Mouse (Mus musculus): Measurements from ENCODE around the gene Mfsd4b1. TPM values are rescaled to one million over a fixed set of nuclear protein-coding genes. Genes with fewer than 3 reads are reported as not detected.
A peak's percentile ranks its signal among the peaks of the same experiment; 100 is the strongest.

The Mfsd4b1 gene
- polyA plus RNA-seq, 1 experiment, result not detected

DNA sequence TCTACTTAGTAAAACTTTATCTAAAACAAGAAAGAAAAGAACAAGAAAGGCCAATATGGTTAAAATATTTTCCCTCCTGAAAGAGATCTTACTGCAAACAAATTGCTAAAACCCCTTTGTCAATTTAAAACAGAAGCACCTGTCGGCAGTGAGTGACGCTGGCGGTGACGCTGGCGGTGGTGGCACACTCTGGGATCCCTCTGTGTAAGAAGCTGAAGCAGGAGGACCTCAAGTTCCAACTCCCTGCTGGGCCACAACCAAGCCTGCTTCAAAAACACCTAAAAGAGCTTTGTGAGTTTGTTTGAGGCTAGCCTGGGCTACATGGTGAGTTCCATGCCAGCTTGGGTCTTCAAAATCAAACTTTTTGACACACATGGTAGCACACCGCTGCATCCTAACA is 9.9 kb upstream of the Mfsd4b1 start:
- peaks cover 19% of the 10 kb centered on the region for H3K36me3 ChIP-seq (ENCODE audit: control insufficient read depth, insufficient read depth, low read length)
- TF ChIP-seq CTCF (IDR thresholded peaks at IDR 0.05; ENCODE audit: extremely low read depth, insufficient read length, insufficient replicate concordance, low read depth, low read length), result no peak
- TF ChIP-seq POLR2A (IDR thresholded peaks at IDR 0.05; ENCODE audit: low read depth, low read length), result no peak
- 94% methylated on average over 6 of the region's 6 CpGs for WGBS
- H3K27me3 ChIP-seq (ENCODE audit: control insufficient read depth, insufficient read depth, low read length), result no peaks in the 10 kb centered on the region
- no peaks in the 10 kb centered on the region for H3K4me1 ChIP-seq (ENCODE audit: control insufficient read depth, insufficient read depth, insufficient read length, low read length)
- H3K27ac ChIP-seq (ENCODE audit: insufficient read depth, low read depth, low read length), result no peak overlapping the region
- no peak overlapping the region for H3K4me3 ChIP-seq (ENCODE audit: low read depth, low read length)

- Histone ChIP-seq H3K4me3 (ENCODE audit: low read depth, low read length) (no peak overlapping the region), H3K4me1 (ENCODE audit: control insufficient read depth, insufficient read depth, insufficient read length, low read length) (no peaks in the 10 kb centered on the region), H3K27ac (ENCODE audit: insufficient read depth, low read depth, low read length) (no peak overlapping the region), H3K27me3 (ENCODE audit: control insufficient read depth, insufficient read depth, low read length) (no peaks in the 10 kb centered on the region), H3K36me3 (ENCODE audit: control insufficient read depth, insufficient read depth, low read length) (peaks cover 16% of the 10 kb centered on the region)
- WGBS, result 82% methylated on average over 2 of the region's 2 CpGs
- TF ChIP-seq CTCF (IDR thresholded peaks at IDR 0.05; ENCODE audit: extremely low read depth, insufficient read length, insufficient replicate concordance, low read depth, low read length) (no peak), POLR2A (IDR thresholded peaks at IDR 0.05; ENCODE audit: low read depth, low read length) (no peak)
Observed at GRCm38 (mm10) chr10:40032897-40033296, 7.8 kb upstream of the Mfsd4b1 start.

- 97% methylated on average over 6 of the region's 6 CpGs for WGBS
- Histone ChIP-seq H3K36me3 (ENCODE audit: control insufficient read depth, insufficient read depth, low read length) (peaks cover 11% of the 10 kb centered on the region), H3K4me1 (ENCODE audit: control insufficient read depth, insufficient read depth, insufficient read length, low read length) (no peaks in the 10 kb centered on the region), H3K27ac (ENCODE audit: insufficient read depth, low read depth, low read length) (no peak overlapping the region), H3K27me3 (ENCODE audit: control insufficient read depth, insufficient read depth, low read length) (no peaks in the 10 kb centered on the region), H3K4me3 (ENCODE audit: low read depth, low read length) (no peak overlapping the region)
- TF ChIP-seq POLR2A (IDR thresholded peaks at IDR 0.05; ENCODE audit: low read depth, low read length) (no peak), CTCF (IDR thresholded peaks at IDR 0.05; ENCODE audit: extremely low read depth, insufficient read length, insufficient replicate concordance, low read depth, low read length) (no peak)
Observed at GRCm38 (mm10) chr10:40030716-40031115, 5.6 kb upstream of the Mfsd4b1 start.

DNA sequence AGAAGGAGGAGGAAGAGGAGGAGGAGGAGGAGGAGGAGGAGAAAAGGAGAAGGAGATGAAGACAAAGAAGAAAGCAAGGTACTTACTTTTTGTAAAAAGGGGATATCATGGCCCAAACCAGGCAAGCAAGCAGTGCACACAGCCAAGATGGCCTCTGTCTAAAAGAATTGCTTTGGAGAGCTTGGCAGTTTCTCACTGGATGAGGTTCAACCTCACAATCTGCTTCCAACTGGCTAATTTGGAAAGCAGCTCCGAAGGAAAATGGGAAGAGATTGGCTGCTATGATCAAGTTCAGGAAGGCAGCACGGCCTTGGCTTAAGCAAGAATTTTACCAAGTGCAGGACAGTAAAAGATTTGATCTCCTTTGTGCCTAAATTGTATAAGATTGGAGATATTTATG is 4.5 kb upstream of the Mfsd4b1 start:
- TF ChIP-seq CTCF (IDR thresholded peaks at IDR 0.05; ENCODE audit: extremely low read depth, insufficient read length, insufficient replicate concordance, low read depth, low read length) (no peak), POLR2A (IDR thresholded peaks at IDR 0.05; ENCODE audit: low read depth, low read length) (no peak)
- H3K27ac ChIP-seq (ENCODE audit: insufficient read depth, low read depth, low read length), result no peak overlapping the region
- 81% methylated on average over 2 of the region's 2 CpGs for WGBS
- H3K36me3 ChIP-seq (ENCODE audit: control insufficient read depth, insufficient read depth, low read length), result peaks cover 4% of the 10 kb centered on the region; the same call in 1 of the 2 replicates
- no peaks in the 10 kb centered on the region; the same call in 1 of the 2 replicates for H3K4me1 ChIP-seq (ENCODE audit: control insufficient read depth, insufficient read depth, insufficient read length, low read length)
- no peaks in the 10 kb centered on the region for H3K27me3 ChIP-seq (ENCODE audit: control insufficient read depth, insufficient read depth, low read length)
- H3K4me3 ChIP-seq (ENCODE audit: low read depth, low read length), result no peak overlapping the region

- Histone ChIP-seq H3K27me3 (ENCODE audit: control insufficient read depth, insufficient read depth, low read length) (0 out of 2 replicates have a peak, but pooled peaks cover 1% of the 10 kb centered on the region), H3K27ac (ENCODE audit: insufficient read depth, low read depth, low read length) (no peak overlapping the region), H3K4me1 (ENCODE audit: control insufficient read depth, insufficient read depth, insufficient read length, low read length) (no peaks in the 10 kb centered on the region; the same call in 1 of the 2 replicates), H3K4me3 (ENCODE audit: low read depth, low read length) (no peak overlapping the region), H3K36me3 (ENCODE audit: control insufficient read depth, insufficient read depth, low read length) (no peaks in the 10 kb centered on the region)
- TF ChIP-seq POLR2A (IDR thresholded peaks at IDR 0.05; ENCODE audit: low read depth, low read length), result no peak
- no peak for TF ChIP-seq CTCF (IDR thresholded peaks at IDR 0.05; ENCODE audit: extremely low read depth, insufficient read length, insufficient replicate concordance, low read depth, low read length)
- 85% methylated on average over 8 of the region's 8 CpGs for WGBS
Observed at GRCm38 (mm10) chr10:40028091-40028490, 3.0 kb upstream of the Mfsd4b1 start.

DNA sequence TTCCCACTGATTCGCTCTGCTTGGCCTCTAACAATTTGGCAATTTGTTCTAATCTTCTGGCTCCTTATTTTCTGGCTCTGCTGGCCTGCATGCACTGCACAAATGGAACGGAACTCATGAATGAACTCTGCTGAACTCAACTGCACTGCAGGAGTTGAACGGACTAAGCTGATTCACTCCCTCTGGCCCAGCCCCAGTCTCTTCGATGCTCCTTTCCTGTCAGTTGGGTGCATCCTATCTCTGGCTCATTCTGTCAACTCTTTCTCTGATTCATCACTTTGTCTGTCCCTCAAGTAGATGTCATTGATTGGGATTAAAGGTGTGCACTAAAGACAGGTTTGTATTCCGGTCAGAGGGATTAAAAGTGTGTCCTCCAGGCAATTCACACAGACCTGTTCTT is 1.5 kb upstream of the Mfsd4b1 start:
- 93% methylated on average over 5 of the region's 5 CpGs for WGBS
- Histone ChIP-seq H3K27ac (ENCODE audit: insufficient read depth, low read depth, low read length) (no peak overlapping the region), H3K27me3 (ENCODE audit: control insufficient read depth, insufficient read depth, low read length) (0 out of 2 replicates have a peak, but pooled peaks cover 2% of the 10 kb centered on the region), H3K4me3 (ENCODE audit: low read depth, low read length) (no peak overlapping the region), H3K36me3 (ENCODE audit: control insufficient read depth, insufficient read depth, low read length) (no peaks in the 10 kb centered on the region), H3K4me1 (ENCODE audit: control insufficient read depth, insufficient read depth, insufficient read length, low read length) (no peaks in the 10 kb centered on the region; the same call in 1 of the 2 replicates)
- no peak for TF ChIP-seq POLR2A (IDR thresholded peaks at IDR 0.05; ENCODE audit: low read depth, low read length)
- TF ChIP-seq CTCF (IDR thresholded peaks at IDR 0.05; ENCODE audit: extremely low read depth, insufficient read length, insufficient replicate concordance, low read depth, low read length), result no peak

DNA sequence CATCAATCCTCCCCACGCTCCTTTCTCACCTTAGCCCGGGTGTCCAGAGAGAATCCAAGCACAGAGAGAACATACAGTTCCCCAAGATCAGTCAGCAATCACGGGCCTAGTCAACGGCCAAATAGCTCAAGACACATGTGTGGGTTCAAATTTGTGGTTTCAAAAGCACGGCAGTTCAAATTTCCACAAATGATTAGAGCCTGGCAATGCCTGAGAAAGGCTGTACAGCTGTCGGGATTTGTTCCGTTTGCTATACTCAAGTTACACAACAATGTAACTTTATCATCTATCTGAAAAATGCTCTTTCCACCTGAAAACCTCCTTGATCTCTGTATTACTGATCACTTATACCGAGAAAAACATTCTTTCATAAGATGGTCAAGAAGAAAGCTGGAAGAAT is 492 bp upstream of the Mfsd4b1 start:
- 50% methylated on average over 8 of the region's 8 CpGs for WGBS
- 0 out of 2 replicates have a peak, but pooled peaks cover 2% of the 10 kb centered on the region for H3K27me3 ChIP-seq (ENCODE audit: control insufficient read depth, insufficient read depth, low read length)
- peak overlapping the region; percentile 70 for H3K4me3 ChIP-seq (ENCODE audit: low read depth, low read length)
- TF ChIP-seq CTCF (IDR thresholded peaks at IDR 0.05; ENCODE audit: extremely low read depth, insufficient read length, insufficient replicate concordance, low read depth, low read length) (no peak), POLR2A (IDR thresholded peaks at IDR 0.05; ENCODE audit: low read depth, low read length) (no peak)
- H3K4me1 ChIP-seq (ENCODE audit: control insufficient read depth, insufficient read depth, insufficient read length, low read length), result no peaks in the 10 kb centered on the region; the same call in 1 of the 2 replicates
- H3K36me3 ChIP-seq (ENCODE audit: control insufficient read depth, insufficient read depth, low read length), result no peaks in the 10 kb centered on the region
- no peak overlapping the region for H3K27ac ChIP-seq (ENCODE audit: insufficient read depth, low read depth, low read length)
